Mouse (Mus musculus): ENCODE results near the gene Ttc3.

Ttc3 gene

GRCm38 (mm10) chr16:94358091-94358490 is 12.3 kb upstream of the Ttc3 start:
- CTCF ChIA-PET, result no interaction called here

- CTCF ChIA-PET, result no interaction called here
These were observed 9.7 kb upstream of the Ttc3 start for GRCm38 (mm10) chr16:94360578-94361350.

DNA sequence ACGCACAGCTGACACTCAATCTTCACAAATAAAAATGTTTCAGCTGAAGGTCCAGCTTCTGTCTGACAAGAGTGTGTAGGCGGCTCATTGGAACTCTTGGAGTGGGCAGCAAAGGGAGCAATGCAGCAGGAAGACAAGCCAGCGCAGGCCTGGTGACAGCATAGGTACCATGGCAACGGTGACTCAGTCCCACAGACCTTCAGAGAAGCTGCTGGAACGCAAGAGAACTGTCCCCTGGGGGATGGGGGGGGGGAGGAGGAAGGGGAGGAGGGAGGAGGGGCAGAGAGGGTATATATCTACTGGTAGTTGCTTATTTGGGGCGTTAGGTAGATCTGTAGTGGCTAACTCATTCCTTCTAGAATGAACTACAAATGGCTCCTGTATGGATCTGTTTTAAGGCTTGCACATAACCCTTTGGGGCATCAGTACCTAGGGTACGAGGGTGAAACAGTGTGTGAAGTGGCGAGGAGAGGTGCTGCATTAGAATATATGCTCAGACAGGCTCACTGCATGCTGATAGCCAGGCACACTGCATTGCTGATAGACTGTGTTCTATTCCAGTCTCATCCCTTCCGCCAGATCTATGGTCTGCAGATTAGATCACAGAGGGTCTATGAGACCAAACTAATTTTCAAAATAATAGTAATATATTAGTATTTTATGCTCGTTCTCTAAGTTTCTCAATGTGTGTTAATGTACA is 8.1 kb upstream of the Ttc3 start:
- CTCF ChIA-PET, result no interaction called here

DNA sequence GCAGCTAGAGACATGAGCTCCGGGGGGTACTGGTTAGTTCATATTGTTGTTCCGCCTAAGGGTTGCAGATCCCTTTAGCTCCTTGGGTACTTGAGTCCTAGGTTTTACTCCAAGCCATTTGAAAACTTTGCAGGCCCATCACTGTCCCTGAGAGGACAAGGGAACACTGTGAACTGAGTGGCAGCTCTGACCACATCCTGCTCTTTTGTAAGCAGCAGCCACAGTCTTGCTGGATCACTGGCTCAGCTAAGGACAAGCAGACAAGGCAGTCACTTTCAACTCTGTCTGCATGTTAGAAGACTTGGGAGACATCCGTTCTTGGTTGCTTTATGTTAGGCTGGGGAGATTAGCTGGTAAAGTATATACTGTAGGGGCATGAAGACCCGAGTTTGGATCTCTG is 6.6 kb upstream of the Ttc3 start:
- CTCF ChIA-PET, result no interaction called here

DNA sequence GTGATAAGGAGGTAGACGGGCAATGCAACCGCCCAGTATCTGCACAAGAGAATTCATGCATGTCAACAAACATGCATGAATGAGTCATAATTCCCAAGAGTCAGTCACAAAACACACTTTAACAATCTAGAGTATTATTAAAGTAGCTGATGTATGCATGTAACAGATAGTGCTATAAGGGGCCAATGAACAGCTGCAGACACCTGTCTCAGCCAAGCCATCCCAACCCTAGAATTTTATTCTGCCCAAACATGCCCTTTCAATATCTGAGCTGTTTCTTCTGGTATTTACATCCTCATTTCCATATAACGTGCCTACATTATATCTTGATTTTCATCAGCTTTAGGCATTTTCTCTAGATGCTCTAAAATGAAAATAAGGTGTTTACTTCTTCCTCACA is 5.0 kb upstream of the Ttc3 start:
- CTCF ChIA-PET, result no interaction called here

DNA sequence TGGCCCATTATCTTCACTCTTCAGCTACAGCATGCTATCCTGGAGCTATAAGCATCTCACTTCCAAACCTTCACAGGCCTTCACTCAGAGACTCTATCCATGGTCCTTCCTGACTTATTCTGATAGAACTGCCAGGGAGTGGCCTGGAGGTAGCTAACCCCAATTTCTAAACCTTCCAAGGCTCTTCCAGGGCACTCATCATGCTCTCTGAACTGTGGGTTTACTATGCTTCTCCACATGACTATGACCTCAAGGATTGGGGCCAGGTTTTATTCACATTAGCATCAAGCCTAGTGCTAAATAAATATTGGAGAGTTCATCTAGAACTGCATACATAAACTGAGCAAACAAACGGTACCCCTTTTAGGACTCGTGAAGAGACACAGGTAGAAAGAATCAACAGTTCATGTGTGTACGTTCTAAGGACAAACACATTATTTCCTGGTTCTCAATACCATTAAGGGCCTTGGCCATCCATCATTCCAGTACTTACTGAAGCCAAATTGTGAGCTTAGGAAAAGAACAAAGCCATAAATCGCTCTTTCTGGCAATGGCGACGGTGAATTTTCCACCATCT is 734 bp upstream of the Ttc3 start:
- CTCF ChIA-PET, result no interaction called here

- CTCF ChIA-PET, result no interaction called here
These were observed 490 bp downstream of the Ttc3 start for GRCm38 (mm10) chr16:94370915-94371300.

DNA sequence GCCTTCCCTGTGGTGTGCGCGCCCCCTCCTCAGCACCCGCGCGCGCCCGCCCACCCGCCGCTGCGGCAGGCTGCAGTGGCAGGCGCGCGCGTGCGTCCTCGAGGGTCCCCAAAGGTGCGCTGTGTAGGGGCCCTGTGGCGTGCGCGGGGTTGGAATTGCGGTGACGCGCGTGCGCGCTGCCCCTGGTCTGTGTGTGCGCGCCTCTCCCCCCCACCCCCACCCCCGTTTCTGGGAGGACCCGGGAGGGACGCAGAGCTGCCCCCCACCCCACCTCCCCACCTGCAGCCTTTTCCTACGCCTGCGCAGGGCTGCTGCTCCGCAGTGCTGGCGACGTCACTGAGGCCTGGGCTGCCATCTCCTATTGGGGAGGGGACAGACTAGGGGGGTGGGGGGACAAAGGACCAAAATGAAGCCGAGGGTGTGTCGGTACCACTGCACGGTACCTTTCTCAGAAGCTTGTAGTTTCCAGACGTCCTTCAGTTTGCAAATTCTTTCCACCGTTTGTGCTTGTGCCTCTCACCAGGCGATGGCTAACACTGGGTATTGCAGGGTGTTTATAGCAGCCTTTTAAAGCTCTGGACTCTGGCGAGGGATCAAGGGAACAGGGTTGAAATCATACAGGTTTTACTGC is 998 bp downstream of the Ttc3 start, which contains the start of gene Pigp:
Gene Pigp (minus strand): TSS at position 542 of the 631 bp plus-strand sequence.
- CTCF ChIA-PET, result interaction anchor here (0.6 kb wide), 2 partner anchors 44 to 224 kb away, joined by 4 to 6 read pairs; no protein-coding TSS in a partner anchor

DNA sequence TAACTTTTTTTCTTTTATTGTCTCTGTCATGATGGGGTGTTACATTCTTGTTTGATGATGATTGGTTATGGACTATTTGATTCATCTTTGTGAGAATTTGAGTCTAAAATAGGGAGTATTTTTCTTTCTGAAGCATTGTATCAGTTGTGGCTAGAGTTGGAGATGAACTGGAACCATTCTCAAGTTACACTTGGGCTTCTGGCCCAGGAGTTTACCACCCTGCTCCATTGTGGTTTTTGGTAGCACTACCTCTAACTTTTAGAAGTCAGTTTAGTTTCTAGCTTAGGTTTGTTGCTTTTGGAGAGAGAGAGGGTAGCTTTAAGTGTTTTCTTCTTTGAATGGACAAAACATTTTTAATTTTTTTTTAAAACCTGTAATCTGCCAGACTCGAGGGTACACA is 9.0 kb downstream of the Ttc3 start:
- CTCF ChIA-PET, result no interaction called here

DNA sequence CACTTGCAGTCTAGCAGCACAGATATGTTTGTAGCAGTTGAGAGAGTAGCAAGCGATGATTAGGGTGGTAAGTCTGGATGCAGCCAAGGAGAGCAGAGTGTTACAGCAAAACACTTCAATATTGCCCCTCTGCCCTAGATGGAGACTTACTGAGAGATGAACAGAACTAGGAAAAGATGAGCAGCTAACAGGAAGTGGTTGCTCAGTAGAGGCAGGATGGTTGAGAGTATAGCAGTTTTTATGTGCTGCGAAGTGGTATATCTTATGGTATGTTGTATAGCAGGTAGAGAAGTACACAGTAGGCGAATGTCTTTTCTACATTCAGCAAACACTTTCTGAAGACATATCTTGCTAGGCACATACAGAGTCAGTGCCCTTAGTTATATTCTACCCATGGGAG is 12.9 kb downstream of the Ttc3 start:
- CTCF ChIA-PET, result interaction anchor here (0.6 kb wide), 1 partner anchor 122 kb away, joined by 7 read pairs; no protein-coding TSS in a partner anchor

GRCm38 (mm10) chr16:94387690-94388089 is 17.3 kb downstream of the Ttc3 start:
- CTCF ChIA-PET, result interaction anchor here (0.6 kb wide), 1 partner anchor 301 kb away, joined by 9 read pairs; no protein-coding TSS in a partner anchor

DNA sequence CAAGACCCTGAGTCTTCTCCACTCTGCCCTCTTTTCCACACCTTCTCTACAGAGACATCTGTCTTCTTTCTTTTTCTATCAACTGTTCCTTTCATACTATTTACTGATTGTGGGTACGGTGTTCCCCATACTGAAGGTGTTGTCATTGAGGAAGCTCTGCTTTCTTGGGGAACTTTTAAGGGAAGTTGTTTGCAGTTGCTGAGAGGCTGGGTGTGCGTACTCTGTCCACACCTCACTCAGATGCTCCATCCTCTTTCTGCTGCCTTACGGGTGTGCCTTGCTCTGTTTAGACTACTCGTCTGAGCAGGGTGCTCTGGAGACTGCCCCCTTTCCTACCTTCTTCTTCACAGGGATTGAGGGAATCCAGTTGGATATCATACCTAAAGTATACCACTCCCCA is 21.9 kb downstream of the Ttc3 start:
- CTCF ChIA-PET, result no interaction called here

GRCm38 (mm10) chr16:94395051-94395450 is 24.6 kb downstream of the Ttc3 start:
- CTCF ChIA-PET, result no interaction called here

- CTCF ChIA-PET, result no interaction called here
These were observed 26.2 kb downstream of the Ttc3 start for GRCm38 (mm10) chr16:94396641-94397040.

- CTCF ChIA-PET, result no interaction called here
These were observed 28.7 kb downstream of the Ttc3 start for GRCm38 (mm10) chr16:94399141-94399540.

DNA sequence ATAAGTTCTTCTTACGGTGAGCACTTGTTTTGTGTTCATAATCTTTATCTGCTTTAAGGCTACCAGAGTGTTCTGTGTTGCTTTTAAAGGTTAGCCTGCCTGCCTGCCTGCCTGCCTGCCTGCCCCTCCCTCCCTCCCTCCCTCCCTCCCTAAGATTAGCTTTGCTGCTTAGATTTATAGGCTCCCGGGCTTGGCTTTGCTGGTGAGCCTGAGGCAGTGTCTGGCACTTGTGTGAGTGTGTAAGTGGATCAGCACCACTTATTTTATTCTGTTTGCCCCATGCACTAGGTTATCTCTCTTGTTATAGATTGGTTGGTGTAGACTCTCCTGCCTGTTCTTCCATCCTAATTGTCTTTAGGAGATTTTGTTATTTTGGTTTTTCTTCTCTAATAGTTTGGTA is 31.2 kb downstream of the Ttc3 start:
- CTCF ChIA-PET, result interaction anchor here (0.6 kb wide), 1 partner anchor 16 kb away, joined by 3 read pairs; no protein-coding TSS in a partner anchor

DNA sequence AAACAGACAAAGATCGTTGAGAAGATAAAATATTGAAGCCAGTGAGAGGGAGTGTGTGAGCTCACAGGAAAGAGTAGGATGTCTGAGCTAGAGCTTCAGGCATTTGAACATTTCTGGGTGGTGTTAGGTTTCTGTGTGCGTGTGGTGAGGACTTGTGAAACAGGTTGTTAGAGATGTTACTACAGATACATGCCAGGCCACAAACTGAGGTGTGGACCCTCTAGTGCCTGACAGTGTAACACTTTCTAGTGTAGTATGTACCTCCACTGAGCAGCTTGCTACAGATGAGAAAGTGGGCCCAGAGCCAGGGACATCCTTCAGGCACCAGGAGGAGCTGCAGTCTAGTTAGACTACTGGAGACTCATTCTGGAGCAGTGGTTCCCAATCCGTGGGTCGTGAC is 31.8 kb downstream of the Ttc3 start:
- CTCF ChIA-PET, result no interaction called here

GRCm38 (mm10) chr16:94411287-94411686 is 40.9 kb downstream of the Ttc3 start:
- CTCF ChIA-PET, result no interaction called here

DNA sequence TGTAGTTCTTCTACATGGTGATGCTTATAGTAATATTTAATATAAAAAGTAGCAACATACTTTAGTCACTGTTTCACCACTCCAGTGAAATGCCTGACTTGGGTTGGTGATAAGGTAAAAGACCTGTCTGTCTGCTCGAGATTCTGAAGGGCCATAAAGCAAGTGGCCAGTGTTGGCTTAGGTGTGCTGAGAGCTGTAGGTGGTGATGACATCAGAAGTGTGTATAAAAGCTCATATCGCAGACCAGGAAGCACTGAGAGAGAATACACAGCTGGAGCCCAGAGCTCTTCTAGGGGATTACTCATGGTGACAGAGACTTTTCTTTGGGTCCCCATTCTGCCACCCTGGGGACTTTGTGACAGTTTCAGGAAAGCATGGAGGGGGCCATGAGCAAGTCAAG is 41.8 kb downstream of the Ttc3 start:
- CTCF ChIA-PET, result interaction anchor here (0.6 kb wide), 1 partner anchor 544 kb away, joined by 3 read pairs; no protein-coding TSS in a partner anchor

GRCm38 (mm10) chr16:94412760-94413159 is 42.3 kb downstream of the Ttc3 start:
- CTCF ChIA-PET, result no interaction called here

DNA sequence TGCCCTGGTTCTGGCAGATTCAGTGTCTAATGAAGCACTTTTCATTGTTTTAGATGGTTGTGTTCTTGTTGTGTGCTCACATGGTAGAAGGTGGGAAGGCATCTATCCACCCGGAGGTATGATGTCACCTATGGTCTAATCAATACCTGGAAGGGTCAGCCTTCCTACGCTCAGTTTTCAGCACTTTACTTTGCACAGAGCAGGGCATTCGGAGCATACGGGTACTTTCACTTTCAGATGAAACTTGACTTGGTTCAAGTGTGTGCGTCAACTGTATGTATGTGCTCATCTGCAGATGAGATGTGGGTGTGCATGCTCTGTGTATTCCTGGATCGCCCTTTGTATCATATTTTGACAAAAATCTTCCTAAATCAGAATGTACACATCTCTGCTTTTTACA is 43.7 kb downstream of the Ttc3 start:
- CTCF ChIA-PET, result no interaction called here

GRCm38 (mm10) chr16:94420498-94420897 is 50.1 kb downstream of the Ttc3 start:
- CTCF ChIA-PET, result interaction anchor here (0.5 kb wide), 1 partner anchor 260 kb away, joined by 6 read pairs; no protein-coding TSS in a partner anchor

All from spleen, embryonic (tissue).